Mouse (Mus musculus): ENCODE data around the gene Nrn1l. TPM values are rescaled to one million over a fixed set of nuclear protein-coding genes. Genes with fewer than 3 reads are reported as not detected.

The Nrn1l gene
- total RNA-seq (2021), result 1 to 10 TPM; 1.3 to 1.6 TPM
- long read RNA-seq, experiment 1, result 0 reads
- long read RNA-seq, experiment 2, result 0 reads

DNA sequence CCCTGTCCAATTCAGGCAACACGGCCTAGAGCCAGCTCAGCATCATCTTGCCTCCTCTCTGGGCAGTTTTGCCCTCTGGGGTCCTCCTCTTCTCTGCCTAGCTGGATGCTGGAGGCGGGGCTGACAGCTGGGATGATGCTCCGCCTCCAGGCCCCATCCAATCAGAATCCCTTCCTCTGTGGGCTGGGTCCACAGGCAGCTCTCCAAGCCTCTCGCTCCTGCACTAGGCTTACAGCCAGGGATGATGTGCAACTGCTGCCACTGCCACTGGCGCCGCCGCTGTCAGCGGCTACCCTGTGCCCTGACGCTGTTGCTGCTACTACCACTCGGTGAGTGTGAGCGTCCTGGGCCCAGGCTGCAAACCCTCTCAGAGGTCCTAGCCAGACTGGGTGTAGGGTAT is at the start of gene Nrn1l:
Gene Nrn1l, plus strand, starts transcription at position 229 of the 400 bp plus-strand sequence.
- DNase-seq (ENCODE audit: low spot score in 2 of 2), result peak; percentile 42 to 46

- no peak for DNase-seq (ENCODE audit: low spot score in 2 of 2)
Observed at GRCm38 (mm10) chr8:105846678-105847077, 46.7 kb upstream of the Nrn1l start.

- DNase-seq (ENCODE audit: low spot score in 2 of 2), result no peak
Observed at GRCm38 (mm10) chr8:105850014-105850413, 43.4 kb upstream of the Nrn1l start.

DNA sequence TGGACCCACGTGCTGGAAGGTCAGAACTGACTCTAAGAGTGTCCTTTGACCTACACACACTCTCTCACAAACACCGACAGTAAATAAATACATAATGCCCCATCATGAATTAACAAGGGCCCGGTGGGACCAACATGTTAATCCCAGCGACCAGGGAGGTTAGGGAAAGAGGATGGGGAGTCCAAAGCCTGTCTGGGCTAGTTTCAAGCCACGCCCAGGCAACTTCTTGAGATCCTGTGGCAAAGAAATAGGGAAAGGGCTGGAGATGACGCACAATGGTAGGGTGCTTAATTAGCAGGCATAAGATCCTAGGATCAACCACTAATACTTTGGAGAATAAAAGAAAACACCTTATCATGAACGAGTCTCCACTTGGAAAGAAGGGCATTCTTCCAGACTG is 42.8 kb upstream of the Nrn1l start:
- DNase-seq (ENCODE audit: low spot score in 2 of 2), result no peak

GRCm38 (mm10) chr8:105851651-105852143 is 41.7 kb upstream of the Nrn1l start:
- peak; percentile 83 to 87 for DNase-seq (ENCODE audit: low spot score in 2 of 2)

GRCm38 (mm10) chr8:105852146-105852729 is 41.1 kb upstream of the Nrn1l start:
- DNase-seq (ENCODE audit: low spot score in 2 of 2), result no peak

DNA sequence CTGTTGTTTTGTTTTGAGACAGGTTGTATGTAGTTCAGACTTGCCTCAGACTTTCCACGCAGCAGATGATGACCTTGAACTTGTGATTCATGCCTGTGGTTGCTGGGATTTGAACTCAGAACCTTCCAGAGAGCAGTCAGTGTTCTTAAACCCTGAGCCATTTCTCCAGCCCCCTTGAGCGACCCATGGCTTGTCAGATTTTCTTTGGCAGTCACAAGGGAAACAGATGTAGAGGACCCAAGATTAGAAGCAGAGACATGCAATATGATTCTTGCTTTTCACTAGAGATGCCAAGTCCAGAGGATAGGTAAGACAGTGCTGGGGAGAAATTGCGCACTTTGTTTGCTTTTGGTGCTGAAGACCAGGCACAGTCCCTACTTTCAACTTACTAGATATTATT is 40.2 kb upstream of the Nrn1l start, which contains the start of gene Cenpt:
Gene Cenpt, minus strand, starts transcription at position 101 of the 400 bp plus-strand sequence.
- DNase-seq (ENCODE audit: low spot score in 2 of 2), result no peak

DNA sequence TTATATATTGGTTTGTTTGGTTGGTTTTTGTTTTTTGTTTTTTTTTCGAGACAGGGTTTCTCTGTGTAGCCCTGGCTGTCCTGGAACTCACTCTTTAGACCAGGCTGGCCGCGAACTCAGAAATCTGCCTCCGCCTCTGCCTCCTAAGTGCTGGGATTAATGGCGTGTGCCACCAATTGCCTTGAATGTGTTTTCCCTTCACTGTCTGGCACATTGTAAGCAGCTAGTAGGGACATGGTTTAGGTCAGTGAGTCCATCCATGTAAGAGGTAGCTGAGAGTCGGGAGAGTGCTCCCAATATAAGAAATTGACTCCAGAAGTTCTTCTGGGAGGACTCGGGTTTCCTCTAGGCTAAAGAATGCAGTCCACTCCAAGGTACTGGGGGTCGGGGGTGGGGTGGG is 39.1 kb upstream of the Nrn1l start:
- no peak for DNase-seq (ENCODE audit: low spot score in 2 of 2)

DNA sequence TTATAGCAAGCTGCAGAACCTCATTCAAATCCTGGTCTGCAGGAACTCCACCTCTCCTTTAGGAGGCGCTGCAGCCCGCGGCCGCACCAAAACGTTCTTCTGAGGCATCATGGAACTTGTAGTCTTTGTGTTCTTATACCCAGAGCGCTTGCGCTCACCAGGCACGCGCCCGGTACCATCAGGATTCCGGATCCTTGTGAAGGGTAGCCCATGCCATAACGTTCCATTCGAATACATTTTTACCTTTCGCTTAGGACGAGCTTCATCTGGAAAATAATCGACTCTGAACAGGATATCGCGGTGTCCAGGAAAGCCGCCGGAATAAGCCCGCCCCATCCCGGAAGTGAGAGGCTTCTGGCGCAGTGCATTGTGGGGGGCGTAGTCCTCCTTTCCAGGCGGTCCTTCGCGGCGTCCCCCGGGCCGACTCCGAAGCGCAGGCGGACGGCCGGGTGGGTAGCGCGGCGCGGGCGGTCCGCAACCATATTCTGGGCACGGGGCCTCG is 38.6 kb upstream of the Nrn1l start, which contains the start of gene Thap11:
Gene Thap11, plus strand, starts transcription at position 418 of the 502 bp plus-strand sequence.
- peak; percentile 86 to 89 for DNase-seq (ENCODE audit: low spot score in 2 of 2)

DNA sequence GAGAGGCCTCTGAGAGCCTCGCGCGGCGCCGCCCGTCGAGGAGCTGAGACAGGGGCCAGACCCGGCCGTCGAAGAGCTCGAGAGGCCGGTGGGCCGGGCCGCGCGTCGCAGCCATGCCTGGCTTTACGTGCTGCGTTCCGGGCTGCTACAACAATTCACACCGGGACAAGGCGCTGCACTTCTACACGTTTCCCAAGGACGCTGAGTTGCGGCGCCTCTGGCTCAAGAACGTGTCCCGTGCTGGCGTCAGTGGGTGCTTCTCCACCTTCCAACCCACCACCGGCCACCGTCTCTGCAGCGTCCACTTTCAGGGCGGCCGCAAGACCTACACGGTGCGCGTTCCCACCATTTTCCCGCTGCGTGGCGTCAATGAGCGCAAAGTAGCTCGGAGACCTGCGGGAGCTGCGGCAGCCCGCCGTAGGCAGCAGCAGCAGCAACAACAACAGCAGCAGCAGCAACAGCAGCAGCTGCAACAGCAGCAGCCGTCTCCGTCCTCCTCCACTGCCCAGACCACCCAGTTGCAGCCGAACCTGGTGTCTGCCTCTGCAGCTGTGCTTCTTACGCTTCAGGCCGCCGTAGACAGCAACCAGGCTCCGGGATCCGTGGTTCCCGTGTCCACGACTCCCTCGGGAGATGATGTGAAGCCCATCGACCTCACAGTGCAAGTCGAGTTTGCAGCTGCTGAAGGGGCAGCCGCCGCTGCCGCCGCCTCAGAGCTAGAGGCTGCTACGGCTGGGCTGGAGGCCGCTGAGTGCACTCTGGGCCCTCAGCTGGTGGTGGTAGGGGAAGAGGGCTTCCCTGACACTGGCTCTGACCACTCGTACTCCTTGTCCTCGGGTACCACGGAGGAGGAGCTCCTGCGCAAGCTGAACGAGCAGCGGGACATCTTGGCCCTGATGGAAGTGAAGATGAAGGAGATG is 37.9 kb upstream of the Nrn1l start:
- DNase-seq (ENCODE audit: low spot score in 2 of 2), result peak; percentile 34 to 47

DNA sequence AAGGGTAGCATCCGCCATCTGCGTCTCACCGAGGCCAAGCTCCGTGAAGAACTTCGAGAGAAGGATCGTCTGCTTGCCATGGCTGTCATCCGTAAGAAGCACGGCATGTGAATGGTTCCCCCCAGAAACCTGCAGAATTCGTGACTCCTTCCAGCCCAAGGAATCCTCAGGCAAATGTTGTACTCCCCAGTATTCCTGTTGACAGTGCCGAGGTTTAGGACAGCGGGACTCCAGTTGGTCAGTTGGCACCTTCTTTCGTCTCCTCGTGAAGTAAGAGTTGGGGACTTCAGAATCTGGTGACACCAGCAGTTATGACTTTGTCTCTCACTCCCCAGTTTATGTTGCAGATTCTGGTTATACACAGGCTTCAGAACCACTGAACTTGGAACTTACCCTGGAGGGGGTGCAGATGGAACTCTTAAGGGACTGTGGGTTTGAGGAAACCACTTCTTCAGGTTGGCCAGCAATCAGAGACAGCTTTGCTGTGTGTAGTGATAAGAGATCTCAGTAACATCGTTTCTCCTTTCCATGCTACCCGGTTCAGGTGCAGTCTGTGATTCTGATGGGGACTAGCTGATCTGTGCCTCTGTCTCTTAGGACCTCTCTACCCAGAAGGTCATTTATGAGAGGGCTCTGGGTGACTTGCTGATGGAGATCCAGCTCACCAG is 37.1 kb upstream of the Nrn1l start:
- DNase-seq (ENCODE audit: low spot score in 2 of 2), result no peak

GRCm38 (mm10) chr8:105858495-105858894 is 34.9 kb upstream of the Nrn1l start:
- DNase-seq (ENCODE audit: low spot score in 2 of 2), result no peak

- DNase-seq (ENCODE audit: low spot score in 2 of 2), result no peak
Observed at GRCm38 (mm10) chr8:105859314-105859713, 34.1 kb upstream of the Nrn1l start.

- DNase-seq (ENCODE audit: low spot score in 2 of 2), result peak; percentile 81 to 85
Observed at GRCm38 (mm10) chr8:105860143-105860981, 33.0 kb upstream of the Nrn1l start, which contains the start of gene Nutf2. TSS of gene Nutf2 (plus strand) at chr8:105860580.

DNA sequence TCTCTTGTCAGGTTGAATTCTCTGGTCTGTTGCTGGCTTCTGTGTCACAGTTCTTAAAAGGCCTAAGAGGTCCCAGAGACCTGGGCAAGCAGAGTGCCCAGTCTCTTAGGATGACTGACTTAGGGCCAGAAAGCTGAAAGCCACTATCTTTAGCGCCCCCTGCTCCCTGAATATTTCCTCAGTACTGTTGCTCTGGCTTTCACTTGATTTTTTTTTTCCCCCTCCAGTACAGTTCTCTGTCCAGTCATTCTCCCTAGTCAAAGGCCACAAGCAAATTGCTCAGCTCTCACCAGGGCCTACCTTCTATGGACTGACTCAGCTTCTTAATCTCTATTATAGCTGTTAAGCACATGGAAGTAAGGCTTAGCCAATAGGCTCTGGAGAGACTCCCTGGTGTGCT is 31.4 kb upstream of the Nrn1l start:
- DNase-seq (ENCODE audit: low spot score in 2 of 2), result no peak

GRCm38 (mm10) chr8:105866364-105867029 is 26.9 kb upstream of the Nrn1l start:
- DNase-seq (ENCODE audit: low spot score in 2 of 2), result no peak

GRCm38 (mm10) chr8:105874301-105874700 is 19.1 kb upstream of the Nrn1l start:
- no peak for DNase-seq (ENCODE audit: low spot score in 2 of 2)

DNA sequence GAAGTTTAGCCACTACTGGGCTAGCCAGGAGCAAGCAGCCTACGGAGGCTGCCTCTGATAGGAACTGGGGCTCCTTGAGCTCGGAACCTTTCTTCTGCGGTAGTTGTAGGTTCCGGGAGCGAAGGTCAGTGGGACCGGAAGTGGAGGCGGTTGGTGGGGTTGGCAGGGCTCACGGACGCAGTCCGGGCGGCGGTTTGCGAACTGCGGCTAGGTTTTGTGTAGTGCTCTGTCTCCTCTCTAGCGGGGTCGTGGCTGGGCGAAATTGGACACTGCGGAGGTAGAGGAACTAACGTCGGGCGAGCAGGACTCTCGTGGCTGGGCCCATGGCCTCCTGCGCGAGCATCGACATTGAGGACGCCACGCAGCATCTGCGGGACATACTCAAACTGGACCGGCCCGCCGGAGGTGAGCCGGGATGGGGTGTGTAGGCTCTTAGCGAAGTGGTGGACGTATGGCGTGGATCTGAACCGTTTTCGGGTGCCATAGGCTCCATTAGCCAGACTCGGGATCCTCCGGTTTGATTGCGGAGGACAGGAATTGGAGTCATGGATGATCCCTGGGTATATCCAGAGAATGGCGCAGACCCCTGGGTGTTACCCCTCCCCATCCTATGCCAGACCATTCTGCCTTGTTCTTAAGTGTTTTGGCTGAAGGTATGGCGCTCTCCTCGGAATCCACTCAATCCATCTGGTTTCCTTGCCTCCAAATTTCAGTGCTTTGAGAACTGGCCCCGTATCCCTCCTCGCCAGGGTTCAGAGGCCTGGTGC is 12.4 kb upstream of the Nrn1l start, which contains the start of gene Edc4:
Gene Edc4, plus strand, starts transcription at position 128 of the 767 bp plus-strand sequence.
- DNase-seq (ENCODE audit: low spot score in 2 of 2), result peak; percentile 87 to 90

Measured in adrenal gland, adult 18-20 months (tissue).